Mouse (Mus musculus): ENCODE data around the gene Grip1. TPM values are rescaled to one million over a fixed set of nuclear protein-coding genes. Genes with fewer than 3 reads are reported as not detected.

Gene Grip1
- total and polyA plus RNA-seq, 3 experiments: 0.31 to 0.45 (median 0.42) TPM

DNA sequence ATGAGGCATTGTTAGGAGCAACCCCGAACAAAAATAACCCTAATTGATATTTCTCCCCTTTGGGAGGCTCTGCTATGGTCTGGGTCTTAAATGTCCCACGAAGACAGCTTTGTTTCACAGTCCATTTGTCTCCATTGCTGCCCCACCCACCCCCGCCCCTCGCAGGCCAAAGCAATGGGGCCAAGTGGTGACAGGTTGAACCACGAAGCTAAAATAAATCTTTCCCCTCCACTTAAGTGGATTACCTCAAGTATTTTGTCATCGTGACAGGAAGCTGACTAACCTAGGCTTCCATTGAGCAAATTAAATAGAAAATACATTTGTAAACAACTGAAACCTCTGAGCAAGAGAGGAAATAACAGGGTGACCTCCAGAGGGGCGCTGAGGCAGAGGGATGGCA is 216.8 kb downstream of the Grip1 start:
- TF ChIP-seq POLR2A (IDR thresholded peaks at IDR 0.05; ENCODE audit: insufficient read depth, low read depth, low read length): no peak
- no peak for TF ChIP-seq CTCF (IDR thresholded peaks at IDR 0.05)
- TF ChIP-seq EP300 (IDR thresholded peaks at IDR 0.05; ENCODE audit: insufficient read depth, low read depth, low read length): no peak
- intact Hi-C loops (cut with DNase I): no loop called here
- Histone ChIP-seq H3K4me1 (ENCODE audit: control insufficient read depth, insufficient read depth, low read length) (no peaks in the 10 kb centered on the region), H3K9ac (ENCODE audit: low read depth, low read length) (no peak overlapping the region), H3K79me2 (replicated peaks; ENCODE audit: control insufficient read depth, insufficient read depth, low read length) (no peaks in the 10 kb centered on the region), H3K36me3 (ENCODE audit: control insufficient read depth, insufficient read depth, low read length) (no peaks in the 10 kb centered on the region), H3K27me3 (ENCODE audit: control insufficient read depth, insufficient read depth, low read length) (no peaks in the 10 kb centered on the region), H3K27ac (no peak overlapping the region), H3K4me3 (no peak overlapping the region)
- 41% methylated on average over 7 of the region's 7 CpGs for WGBS
- no peak for DNase-seq

DNA sequence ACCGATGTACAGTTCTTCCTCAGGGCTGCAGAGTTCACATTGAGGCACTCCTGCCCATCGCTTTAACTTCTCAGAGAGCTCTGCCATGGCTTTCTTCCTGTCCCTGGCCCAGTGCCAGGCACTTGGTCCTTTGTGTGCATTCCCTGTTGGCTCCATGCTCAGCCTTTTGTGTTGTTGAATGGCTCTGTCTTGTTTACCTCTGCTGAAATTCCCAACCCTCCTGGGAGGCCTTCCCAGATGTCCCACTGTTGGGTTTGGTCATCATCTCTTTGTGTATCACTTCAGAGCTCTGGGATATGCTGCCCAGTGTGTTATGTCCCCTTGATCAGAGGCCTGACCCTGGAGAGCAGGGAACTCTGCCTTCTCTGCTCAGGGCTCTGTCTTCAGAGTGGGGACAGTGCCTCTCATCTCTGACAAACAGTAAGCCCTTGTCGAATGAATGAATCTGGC is 230.8 kb downstream of the Grip1 start:
- no peak for TF ChIP-seq POLR2A (IDR thresholded peaks at IDR 0.05; ENCODE audit: insufficient read depth, low read depth, low read length)
- no peak for TF ChIP-seq EP300 (IDR thresholded peaks at IDR 0.05; ENCODE audit: insufficient read depth, low read depth, low read length)
- no peak for TF ChIP-seq CTCF (IDR thresholded peaks at IDR 0.05)
- no peaks in the 10 kb centered on the region for H3K79me2 ChIP-seq (replicated peaks; ENCODE audit: control insufficient read depth, insufficient read depth, low read length)
- H3K4me1 ChIP-seq (ENCODE audit: control insufficient read depth, insufficient read depth, low read length): no peaks in the 10 kb centered on the region
- no peak for DNase-seq
- intact Hi-C loops (cut with DNase I): no loop called here
- H3K36me3 ChIP-seq (ENCODE audit: control insufficient read depth, insufficient read depth, low read length): no peaks in the 10 kb centered on the region
- no peak overlapping the region for H3K4me3 ChIP-seq
- 56% methylated on average over 3 of the region's 3 CpGs for WGBS
- no peak overlapping the region for H3K27ac ChIP-seq
- no peak overlapping the region for H3K9ac ChIP-seq (ENCODE audit: low read depth, low read length)
- H3K27me3 ChIP-seq (ENCODE audit: control insufficient read depth, insufficient read depth, low read length): no peaks in the 10 kb centered on the region

DNA sequence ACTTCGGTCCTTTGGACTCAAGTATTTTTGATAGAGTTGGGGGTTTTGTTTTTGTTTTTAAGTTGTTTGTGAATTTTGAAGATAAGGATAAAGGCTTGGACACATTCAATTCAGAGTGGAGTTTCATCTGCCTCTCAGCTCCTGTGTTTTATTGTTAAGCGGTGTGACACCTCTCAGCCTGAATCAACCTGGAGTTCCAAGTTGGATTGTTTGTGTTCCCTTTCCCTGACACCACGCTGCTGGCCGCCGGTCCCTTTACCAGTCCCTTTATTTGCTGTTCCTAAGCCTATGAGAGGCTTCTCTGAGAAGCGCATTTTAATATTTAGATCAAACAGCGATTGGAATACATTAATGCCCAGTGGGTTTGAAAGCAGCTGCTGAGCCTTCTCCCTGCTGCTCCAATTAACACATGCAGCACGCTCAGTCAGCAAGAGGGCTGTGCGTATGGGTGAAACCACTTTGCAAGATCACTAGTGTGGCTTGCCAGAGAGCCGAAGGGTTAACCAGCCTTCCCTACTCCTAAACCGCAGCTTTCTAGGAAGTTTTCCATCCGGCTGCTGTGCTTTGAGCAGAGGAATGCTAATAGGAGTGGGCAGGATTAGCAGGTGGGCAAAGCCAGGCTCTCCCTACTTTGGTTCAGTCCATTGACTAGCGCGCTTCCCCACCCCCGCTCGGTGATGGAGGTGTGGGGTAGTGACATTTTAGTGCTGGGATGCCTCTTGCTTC is 237.9 kb downstream of the Grip1 start:
- Histone ChIP-seq H3K9ac (ENCODE audit: low read depth, low read length) (no peak overlapping the region), H3K79me2 (replicated peaks; ENCODE audit: control insufficient read depth, insufficient read depth, low read length) (no peaks in the 10 kb centered on the region), H3K4me3 (no peak overlapping the region), H3K4me1 (ENCODE audit: control insufficient read depth, insufficient read depth, low read length) (peaks cover 1% of the 10 kb centered on the region; the same call in 1 of the 2 replicates), H3K27ac (no peak overlapping the region), H3K27me3 (ENCODE audit: control insufficient read depth, insufficient read depth, low read length) (peaks cover 3% of the 10 kb centered on the region; the same call in 1 of the 2 replicates), H3K36me3 (ENCODE audit: control insufficient read depth, insufficient read depth, low read length) (no peaks in the 10 kb centered on the region)
- TF ChIP-seq EP300 (IDR thresholded peaks at IDR 0.05; ENCODE audit: insufficient read depth, low read depth, low read length) (no peak), CTCF (IDR thresholded peaks at IDR 0.05) (no peak), POLR2A (IDR thresholded peaks at IDR 0.05; ENCODE audit: insufficient read depth, low read depth, low read length) (no peak)
- no peak for DNase-seq
- intact Hi-C loops (cut with DNase I): no loop called here
- WGBS: 5% methylated on average over 16 of the region's 16 CpGs

DNA sequence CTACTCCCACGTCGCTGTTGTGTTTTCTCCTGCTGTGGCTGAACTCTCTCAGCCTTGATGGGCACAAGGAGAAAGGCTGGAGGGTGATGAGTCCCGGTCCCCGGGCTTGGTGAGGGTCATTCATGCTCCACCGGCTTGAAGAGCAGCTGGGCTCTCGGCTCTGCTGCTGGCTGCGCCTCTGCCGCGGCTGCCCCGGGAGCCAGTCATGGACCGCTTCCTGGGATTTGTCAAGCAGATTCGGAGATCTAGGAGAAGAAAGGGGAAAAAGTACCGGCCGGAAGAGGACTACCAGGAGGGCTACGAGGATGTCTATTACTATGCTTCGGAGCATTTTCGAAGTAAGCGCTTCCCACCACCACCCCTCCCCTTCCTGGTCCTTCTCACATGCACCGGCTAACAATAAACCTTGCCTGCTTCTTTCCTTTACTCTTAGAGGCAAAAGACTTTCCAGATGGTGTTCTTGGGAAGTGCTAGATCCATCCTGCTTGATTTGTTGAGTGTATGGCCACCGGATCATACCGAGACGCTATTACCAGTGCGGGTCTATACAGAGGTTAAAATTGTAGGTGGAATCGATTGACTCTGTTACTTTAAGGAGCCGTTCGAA is 238.8 kb downstream of the Grip1 start:
- TF ChIP-seq POLR2A (IDR thresholded peaks at IDR 0.05; ENCODE audit: insufficient read depth, low read depth, low read length) (no peak), CTCF (IDR thresholded peaks at IDR 0.05) (no peak), EP300 (IDR thresholded peaks at IDR 0.05; ENCODE audit: insufficient read depth, low read depth, low read length) (no peak)
- Histone ChIP-seq H3K36me3 (ENCODE audit: control insufficient read depth, insufficient read depth, low read length) (no peaks in the 10 kb centered on the region), H3K9ac (ENCODE audit: low read depth, low read length) (no peak overlapping the region), H3K79me2 (replicated peaks; ENCODE audit: control insufficient read depth, insufficient read depth, low read length) (no peaks in the 10 kb centered on the region), H3K27ac (no peak overlapping the region), H3K27me3 (ENCODE audit: control insufficient read depth, insufficient read depth, low read length) (peaks cover 3% of the 10 kb centered on the region; the same call in 1 of the 2 replicates), H3K4me3 (no peak overlapping the region), H3K4me1 (ENCODE audit: control insufficient read depth, insufficient read depth, low read length) (peaks cover 1% of the 10 kb centered on the region; the same call in 1 of the 2 replicates)
- intact Hi-C loops (cut with DNase I): no loop called here
- no peak for DNase-seq
- 3% methylated on average over 26 of the region's 26 CpGs for WGBS

DNA sequence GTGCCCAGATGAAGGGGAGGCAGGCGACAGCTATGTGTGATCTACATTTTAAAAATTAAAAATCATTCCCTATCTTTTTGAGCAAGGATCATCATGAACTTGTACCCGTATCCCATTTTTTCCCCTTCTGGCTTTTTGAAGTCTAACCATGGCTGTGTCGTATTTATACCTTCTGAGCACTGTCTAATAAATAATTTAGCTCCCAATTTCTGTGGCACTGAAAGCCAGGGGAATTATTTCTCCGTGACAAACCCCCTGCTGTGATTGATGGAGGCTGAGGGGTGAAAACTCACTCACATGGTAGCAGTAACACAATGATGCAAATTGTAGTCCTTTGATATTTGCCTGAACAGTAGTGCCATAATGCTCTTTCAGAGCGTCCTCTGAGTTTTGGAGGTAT is 239.8 kb downstream of the Grip1 start:
- intact Hi-C loops (cut with DNase I): no loop called here
- no peak for DNase-seq
- H3K4me1 ChIP-seq (ENCODE audit: control insufficient read depth, insufficient read depth, low read length): peaks cover 1% of the 10 kb centered on the region; the same call in 1 of the 2 replicates
- no peak overlapping the region for H3K27ac ChIP-seq
- 79% methylated on average over 5 of the region's 5 CpGs for WGBS
- H3K9ac ChIP-seq (ENCODE audit: low read depth, low read length): no peak overlapping the region
- no peaks in the 10 kb centered on the region for H3K79me2 ChIP-seq (replicated peaks; ENCODE audit: control insufficient read depth, insufficient read depth, low read length)
- peaks cover 3% of the 10 kb centered on the region; the same call in 1 of the 2 replicates for H3K27me3 ChIP-seq (ENCODE audit: control insufficient read depth, insufficient read depth, low read length)
- no peaks in the 10 kb centered on the region for H3K36me3 ChIP-seq (ENCODE audit: control insufficient read depth, insufficient read depth, low read length)
- TF ChIP-seq EP300 (IDR thresholded peaks at IDR 0.05; ENCODE audit: insufficient read depth, low read depth, low read length) (no peak), POLR2A (IDR thresholded peaks at IDR 0.05; ENCODE audit: insufficient read depth, low read depth, low read length) (no peak), CTCF (IDR thresholded peaks at IDR 0.05) (no peak)
- H3K4me3 ChIP-seq: no peak overlapping the region

DNA sequence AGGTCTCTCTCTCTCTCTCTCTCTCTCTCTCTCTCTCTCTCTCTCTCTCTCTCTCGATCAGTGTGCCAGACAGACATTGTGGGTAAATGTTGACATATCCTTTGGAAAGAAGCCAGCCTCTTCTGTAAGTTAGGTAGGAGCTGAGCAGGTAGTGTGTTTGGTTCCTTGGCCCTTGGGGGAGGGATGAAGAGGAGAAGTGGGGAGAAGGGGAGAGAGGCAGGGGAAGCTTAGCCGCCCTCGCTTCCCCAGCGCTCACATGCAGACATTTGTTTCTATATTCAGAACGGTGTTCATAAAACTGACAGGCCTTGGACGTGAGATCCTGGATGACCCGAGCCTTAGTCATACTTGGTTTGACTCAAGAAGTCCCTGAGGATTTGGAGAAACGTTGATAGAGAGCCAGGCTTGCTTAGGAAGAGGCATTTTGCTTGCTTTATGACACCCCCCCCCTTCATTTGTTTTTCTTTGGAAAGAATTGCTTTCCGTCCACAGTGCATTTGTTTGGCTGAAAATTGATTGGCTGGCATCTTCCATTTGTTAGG is 243.7 kb downstream of the Grip1 start:
- TF ChIP-seq EP300 (IDR thresholded peaks at IDR 0.05; ENCODE audit: insufficient read depth, low read depth, low read length) (no peak), CTCF (IDR thresholded peaks at IDR 0.05) (no peak), POLR2A (IDR thresholded peaks at IDR 0.05; ENCODE audit: insufficient read depth, low read depth, low read length) (no peak)
- 36% methylated on average over 9 of the region's 9 CpGs for WGBS
- no peak overlapping the region for H3K27ac ChIP-seq
- no peaks in the 10 kb centered on the region for H3K79me2 ChIP-seq (replicated peaks; ENCODE audit: control insufficient read depth, insufficient read depth, low read length)
- DNase-seq: no peak
- no peak overlapping the region for H3K9ac ChIP-seq (ENCODE audit: low read depth, low read length)
- H3K36me3 ChIP-seq (ENCODE audit: control insufficient read depth, insufficient read depth, low read length): no peaks in the 10 kb centered on the region
- no peaks in the 10 kb centered on the region for H3K4me1 ChIP-seq (ENCODE audit: control insufficient read depth, insufficient read depth, low read length)
- H3K4me3 ChIP-seq: no peak overlapping the region
- H3K27me3 ChIP-seq (ENCODE audit: control insufficient read depth, insufficient read depth, low read length): 0 out of 2 replicates have a peak, but pooled peaks cover 2% of the 10 kb centered on the region
- intact Hi-C loops (cut with DNase I): no loop called here
